Mouse (Mus musculus): Measurements from ENCODE around the gene 3110082J24Rik.

DNA sequence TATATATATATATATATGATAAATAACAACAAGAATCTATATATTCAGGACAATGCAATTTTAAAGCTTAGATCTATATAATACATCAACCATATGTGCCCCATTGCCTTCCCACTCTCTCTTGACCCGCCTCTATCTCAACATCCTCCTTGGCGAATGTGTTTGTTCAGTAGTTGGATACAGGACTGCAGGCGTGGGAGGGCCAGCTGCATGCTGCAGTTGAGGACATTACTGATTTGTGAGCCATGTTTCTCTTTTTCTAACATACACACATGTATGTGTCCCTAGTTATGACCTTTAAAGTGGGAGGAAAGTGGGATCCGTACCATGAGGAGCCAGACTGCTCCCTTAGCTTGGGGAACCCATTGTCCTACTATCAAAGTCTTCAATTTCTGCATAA is 25.4 kb upstream of the 3110082J24Rik start:
- TF ChIP-seq CTCF (IDR thresholded peaks at IDR 0.05; ENCODE audit: insufficient read depth, low read length) (no peak), POLR2A (IDR thresholded peaks at IDR 0.05; ENCODE audit: borderline replicate concordance, extremely low read depth, low read depth, low read length) (no peak)
